Mouse (Mus musculus): ENCODE data around the gene Hadha.

Gene Hadha

DNA sequence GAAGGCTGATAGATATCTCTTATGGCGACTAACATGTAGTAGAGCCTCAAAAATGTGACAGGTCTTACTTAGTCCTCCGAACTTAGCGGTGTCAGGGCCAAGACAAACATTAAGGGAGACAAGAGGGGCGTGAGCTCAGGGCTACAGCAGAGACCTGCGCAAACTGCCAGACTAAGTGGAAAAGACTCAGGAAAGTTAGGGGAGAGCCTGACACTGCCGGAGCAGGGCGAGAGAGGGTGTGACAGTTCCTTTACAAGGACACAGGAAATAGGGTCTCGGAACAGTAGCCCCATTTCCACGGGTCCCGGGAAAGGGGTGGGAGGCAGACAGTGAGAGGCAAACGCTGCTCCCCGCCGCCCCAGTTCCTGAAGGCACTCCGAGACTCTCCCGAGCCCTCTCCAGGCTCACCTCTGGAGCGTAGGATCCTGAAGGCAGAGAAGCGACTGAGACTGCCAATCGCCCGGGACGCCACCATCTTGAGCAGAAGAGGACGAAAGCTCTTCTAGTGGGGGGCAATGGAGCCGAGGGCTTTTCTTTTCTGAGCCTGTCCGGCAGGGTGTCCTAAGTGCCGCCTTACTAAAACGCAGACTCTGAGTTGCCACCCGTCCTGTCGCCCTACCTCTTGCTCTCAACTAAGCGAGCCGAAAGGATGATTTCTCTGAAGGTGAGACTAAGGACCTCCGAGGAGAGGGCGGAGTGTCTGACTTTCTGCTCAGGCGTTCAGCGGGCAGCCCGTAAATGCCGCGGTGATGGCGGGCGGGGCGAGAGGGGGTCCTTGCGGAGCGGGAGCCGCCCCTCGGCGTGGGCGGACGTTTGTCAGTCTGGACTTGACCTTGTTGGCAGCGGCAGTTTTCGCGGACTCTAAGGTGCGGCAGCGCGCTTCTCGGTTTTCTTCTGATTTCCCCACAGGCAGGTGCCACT lies at the start of gene Hadha, which contains the start of gene Hadhb:
Gene Hadha, minus strand, starts transcription at position 689 of the 921 bp plus-strand sequence.
Gene Hadhb, plus strand, starts transcription at position 775 of the 921 bp plus-strand sequence.
- peak; percentile 92 for DNase-seq

DNA sequence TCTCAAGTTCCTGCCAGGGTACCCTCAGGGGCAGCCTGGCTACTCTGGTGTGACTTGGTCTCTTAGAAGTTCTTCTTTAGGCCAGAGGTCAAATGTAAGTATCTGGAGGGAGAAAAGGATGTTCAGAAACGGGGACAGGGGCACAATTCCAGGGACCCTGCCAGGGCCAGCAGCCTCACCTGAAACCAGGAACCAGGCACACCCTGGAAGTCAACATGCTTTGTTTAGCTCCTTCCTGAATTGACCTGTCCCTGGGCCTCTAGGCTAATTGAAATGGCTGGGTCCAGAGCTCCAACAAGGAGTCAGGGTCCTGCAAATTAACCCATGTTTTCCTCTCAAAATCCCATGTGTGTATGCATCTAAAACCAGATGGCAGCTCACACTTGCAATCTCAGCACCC lies 49.5 kb upstream of the Hadha start:
- no peak for DNase-seq

DNA sequence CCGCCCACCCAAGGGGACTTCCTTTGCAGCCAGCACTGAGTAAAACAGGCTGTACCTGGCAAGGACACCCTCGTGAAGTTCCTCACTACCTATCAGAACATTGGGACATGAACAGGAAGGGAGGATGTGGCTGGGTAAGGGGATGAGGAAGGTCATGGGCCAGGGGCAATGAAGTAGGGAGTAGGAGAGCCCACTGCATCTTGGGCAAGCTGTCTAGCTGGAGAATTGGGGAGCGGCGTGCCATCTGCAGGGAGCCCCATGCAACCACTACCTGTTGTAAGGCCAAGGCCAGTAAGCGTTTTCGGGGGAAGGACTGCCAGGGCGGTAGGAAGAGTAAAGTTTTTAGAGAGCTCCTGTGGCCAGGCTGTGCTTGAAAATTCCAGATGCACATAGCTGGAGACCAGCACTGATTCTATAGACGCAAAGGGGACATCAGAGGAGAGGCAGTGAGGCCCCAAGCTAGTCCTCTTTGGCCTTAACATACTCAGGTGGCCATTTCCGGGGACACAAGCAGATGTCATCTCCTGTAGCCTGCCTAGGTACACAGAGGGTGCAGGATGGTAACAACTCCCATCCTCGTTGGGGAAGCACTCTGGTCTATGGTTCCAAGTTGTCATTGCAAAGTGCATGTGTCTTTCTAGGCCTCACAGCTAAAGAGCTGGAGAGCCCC lies 48.4 kb upstream of the Hadha start:
- DNase-seq, result no peak

DNA sequence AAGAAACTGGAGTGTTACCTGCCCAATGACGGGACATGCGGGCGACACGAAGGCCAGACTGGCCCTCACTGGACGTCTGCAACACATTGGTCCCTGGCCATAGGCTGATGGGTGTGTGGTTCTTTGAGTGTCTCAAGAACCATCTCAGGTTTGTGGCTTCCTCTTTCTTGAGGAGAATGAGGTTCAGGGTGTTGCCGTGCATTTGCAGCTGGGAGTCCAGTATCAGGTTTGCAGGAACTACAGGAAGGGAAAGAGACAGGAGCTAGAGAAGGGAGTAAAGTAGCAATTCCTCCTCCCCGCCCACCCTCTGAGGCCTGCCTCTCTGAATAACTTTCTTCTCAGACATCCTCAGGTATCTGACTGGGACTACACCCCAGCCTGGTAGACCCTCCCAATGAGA lies 47.3 kb upstream of the Hadha start:
- DNase-seq, result no peak

DNA sequence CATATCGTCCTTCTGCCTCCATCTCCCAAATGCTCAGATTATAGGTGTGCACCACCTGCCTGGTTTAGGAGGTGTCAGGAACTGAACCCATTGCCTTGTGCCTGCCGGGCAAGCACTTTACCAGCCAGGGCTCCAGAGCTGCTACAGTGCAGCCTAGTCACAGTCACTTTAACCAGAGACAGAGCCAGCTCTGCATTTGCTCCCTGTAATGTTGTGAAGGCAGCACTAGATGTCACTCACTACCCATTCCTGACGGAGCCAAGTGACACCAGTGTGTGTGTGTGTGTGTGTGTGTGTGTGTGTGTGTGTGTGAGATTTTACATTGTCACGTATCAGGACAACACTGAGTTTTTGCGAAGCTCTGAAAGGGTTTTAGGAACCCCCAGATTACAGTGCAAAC lies 46.6 kb upstream of the Hadha start:
- no peak for DNase-seq

DNA sequence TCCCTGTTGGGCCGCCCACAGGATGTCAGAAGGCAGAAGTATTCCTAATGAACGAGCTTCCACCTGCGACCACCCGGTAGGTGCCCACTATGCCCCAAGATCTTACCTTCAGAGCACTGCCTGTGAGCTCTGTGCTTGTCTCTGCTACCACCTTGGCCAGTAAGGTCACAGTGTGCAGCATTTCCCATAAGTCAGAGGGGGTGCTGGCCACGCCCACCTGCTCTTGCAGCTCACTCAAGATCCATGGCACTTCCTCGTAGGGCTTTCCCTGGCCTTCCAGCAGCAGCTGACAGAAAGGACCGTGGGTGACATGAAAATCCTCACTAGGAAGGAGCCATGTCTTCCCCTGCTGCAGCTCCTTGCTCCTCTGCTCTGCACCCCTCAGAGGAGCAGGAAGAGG lies 43.3 kb upstream of the Hadha start:
- no peak for DNase-seq

DNA sequence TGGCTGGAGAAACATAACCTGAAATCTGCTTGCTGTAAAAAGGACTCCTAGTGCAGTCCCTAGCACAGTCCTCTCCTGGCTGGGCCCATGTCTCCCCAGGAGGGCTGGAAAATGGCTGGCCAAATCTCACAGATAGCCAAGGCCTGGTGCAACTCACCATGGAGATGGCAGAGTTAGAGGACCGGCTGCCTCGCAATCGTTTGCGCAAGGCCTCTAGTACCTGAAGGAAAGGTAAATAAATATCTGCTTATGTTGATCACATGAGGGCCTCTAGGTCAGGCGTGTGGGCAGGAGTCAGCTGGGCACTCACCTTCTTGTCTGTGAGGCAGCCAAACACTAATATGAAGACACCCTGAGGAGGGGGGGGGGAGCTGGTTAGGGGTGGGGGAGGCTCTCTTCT lies 40.4 kb upstream of the Hadha start:
- no peak for DNase-seq

DNA sequence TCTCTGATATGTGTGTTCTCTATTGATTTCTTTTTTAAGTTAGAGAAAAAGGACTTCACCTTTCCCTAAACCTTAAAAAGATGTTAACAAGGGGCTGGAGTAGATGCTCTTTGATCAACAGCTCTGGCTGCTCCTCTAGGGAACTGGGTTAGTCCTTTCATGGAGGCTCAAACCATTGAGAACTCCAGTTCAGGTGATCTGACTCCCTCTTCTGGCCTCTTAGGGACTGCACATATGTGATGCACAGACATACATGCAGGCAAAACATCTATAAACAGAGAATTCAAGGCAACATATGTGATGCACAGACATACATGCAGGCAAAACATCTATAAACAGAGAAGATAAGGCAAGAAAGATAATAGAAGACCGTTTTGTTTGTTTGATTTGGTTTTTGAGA lies 37.5 kb upstream of the Hadha start:
- DNase-seq, result no peak

DNA sequence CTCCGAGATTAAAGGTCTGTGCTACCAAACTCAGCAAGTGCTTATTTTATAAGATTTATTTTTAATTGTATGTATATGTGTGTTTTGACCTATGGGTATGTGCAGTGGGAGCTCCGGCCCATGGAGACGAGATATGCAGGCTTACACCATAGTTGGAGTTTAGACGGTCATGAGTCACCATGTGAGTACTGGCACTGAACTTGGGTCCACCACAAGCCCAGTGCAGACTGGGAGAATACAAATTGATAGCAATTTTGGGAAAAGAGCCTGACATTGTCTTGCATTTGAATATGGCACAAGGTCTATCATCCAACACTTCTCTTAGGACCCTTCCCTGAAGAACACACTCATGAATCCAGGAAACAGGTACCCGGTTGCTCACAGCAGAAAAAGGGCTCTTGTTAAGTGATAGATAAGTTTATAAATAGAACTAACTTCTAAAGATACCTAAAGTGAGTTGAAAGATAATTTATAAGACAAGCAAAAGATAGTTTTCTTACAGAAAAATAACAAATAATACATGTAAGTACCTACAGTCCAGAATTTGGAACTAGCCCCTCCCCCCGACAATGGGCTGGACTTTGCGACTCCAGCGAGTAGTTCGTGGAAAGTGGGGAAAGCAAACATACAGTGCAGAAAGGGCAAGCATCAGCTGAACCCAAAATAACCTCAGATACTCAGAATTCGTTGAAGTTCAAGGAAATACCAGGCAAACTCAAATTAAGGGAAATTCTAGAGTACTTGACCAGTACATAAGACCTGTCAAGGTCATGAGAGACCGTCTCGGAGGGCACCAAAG lies 32.9 kb upstream of the Hadha start:
- DNase-seq, result no peak

DNA sequence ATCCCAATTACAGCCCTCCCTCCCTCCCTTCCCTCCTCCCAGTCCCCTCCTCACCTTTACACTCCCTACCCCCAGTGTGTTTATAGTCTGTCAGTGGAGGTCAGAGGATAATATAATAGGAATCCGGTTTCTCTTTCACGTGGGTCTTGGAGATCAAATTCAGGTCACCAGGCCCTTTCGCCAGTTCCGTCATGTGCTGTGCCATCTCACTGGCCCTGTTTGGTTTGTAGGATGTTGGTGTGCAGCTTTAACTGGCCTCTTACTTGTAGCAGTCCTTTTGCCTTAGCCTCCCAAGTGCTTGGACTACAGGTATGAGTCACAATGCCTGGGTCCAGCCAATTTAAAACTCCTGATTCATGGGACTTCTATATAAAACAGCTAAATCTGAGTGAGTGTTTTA lies 20.8 kb upstream of the Hadha start:
- no peak for DNase-seq

DNA sequence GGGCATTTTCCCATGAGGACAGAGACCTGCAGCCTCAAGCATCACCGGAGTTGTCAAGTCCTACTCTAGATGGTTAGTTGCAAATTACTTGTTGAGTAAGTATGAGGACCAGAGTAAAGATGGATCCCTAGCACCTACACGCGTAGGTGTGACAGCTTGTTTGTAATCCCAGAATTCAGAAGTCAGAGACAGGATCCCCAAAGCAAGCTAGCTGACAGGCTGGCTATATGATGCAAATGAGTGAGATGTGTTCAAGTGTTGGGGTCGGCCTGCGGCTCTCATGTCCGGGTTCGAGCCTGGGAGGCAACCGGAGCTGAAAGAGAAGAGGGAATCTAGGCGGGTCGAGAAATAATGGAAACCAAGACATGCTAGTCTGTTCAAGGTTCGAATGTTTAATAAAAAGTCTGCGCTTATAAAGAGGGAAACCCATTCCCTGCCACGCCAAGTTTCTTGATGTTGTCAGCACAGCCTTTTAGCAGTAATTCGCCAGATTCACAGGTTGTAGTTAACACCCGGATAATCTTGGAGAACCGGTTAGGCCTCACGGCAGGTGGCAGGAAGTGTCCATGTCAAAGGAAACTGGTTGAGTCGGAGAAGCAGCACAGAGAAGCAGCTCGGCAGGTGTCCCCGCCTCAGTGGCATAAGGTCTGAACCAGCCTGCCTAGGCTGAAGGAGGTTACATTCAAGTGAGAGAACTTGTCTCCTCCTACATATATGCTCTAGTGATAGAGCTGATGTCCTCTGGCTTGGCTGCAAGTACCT lies 18.1 kb upstream of the Hadha start:
- no peak for DNase-seq

DNA sequence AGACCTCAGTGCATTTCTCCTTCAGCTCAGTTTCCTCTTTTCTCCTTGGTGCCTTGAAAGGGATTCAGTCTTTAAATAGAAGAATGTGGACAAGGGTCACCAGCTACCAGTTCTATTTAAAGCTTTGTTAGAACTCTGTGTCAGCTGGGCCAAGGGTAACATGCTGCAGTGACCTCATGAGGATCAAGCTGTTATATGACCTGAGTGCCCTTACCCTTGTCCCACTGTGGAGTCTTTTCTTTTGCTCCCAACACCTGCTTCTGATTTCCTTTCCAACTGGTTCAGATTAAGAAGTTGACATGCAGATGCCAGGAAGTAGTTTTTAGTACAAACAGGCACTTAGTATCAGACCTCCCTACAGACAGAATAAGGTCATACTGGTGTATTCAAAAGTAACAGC lies 17.2 kb upstream of the Hadha start:
- DNase-seq, result no peak

DNA sequence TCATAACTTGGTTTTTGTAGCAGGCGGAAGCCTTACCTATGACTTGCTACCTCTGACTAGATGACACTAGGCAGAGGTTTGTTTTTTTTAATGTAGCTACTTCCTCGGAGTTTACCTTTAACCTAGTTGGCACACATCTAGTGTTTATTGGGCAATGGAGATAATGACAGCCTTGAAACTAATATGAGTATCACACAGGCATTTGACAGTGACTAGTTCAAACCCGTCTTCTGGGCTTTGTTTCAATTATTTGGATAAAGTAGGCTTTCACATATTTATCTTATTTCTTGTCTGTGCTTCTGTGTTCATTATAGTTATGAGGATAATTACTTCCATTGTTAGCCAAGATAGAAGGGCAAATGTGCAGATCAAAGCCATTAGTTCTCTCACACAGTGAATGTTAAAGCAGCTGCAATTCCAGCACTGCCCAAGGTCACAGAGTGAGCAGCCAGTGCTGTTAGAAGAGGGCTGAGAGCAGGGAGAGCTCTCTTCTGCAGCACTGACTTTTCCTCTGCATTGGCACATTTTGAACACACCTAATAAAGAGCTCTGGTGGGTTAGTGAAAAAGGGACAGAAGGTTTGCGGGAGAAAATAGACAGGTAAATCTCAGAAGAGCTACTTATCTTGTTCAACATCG lies 15.5 kb upstream of the Hadha start:
- no peak for DNase-seq

DNA sequence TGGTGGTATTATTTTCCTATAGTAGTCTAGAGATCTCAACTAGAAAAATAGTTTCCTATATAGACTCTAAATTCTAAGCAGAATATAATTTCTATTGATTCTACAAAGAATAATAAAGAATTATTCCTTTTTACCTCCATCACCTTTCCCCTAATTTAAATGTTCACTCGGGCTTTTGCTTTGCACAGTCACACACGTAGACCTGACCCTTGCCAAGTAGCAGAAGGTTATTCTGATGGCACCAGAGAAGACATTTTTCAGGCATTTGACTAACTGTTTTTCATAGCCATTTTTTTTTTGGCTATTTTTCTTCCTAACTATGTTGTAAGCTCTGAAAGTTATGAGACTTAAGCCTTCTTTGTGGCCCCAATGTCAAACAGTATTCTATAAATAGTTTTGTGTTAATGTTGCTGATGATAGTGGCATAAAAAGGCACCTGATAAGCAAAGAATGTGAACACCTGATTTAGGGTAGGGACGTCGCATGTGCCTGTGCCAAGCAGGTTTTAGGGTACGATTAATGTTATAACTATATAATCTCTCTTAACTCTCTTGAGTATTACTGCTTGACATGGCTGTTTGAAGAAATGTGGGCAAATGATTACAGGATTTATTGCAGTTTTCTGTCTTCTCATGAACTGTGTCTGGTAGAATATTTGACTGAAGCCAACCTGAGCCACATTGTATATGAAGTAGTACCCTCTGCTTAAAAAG lies 10.4 kb upstream of the Hadha start:
- no peak for DNase-seq

DNA sequence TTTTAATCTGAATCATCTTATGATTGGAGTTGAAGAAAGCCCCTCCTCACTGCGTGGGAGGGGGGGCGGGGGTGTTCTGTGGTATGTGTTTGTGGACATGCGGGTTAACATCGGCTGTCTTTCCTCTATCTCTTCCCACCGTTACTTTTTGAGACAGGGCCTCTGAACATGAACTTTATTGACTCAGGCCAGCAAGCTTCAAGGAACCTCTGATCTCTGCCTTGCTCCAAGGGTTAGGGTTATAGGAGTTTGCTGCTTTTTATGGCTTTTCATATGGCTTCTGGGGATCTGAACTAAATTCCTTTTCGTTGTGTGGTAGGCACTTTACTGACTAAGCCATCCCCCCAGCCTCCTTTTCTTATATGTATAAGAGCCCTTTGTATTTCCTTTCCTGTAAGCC lies 7.4 kb upstream of the Hadha start:
- no peak for DNase-seq

DNA sequence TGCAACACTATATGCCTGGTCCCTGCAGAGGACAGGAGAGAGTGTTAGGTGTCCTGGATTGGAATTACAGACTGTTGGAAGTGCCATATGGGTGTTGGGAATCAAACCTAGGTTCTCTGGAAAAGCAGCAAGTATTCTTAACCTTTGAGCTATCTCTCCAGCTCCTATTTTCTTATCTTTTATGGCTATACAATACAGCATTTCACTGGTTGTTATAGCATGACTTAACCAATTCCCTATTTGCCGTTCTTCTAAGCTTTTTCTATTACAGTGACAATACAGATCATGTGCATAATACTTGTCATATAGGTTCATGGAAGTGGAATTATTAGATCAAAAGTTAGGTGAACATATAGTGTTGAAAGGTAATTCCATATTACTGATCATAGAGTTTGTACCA lies 6.9 kb upstream of the Hadha start:
- no peak for DNase-seq

DNA sequence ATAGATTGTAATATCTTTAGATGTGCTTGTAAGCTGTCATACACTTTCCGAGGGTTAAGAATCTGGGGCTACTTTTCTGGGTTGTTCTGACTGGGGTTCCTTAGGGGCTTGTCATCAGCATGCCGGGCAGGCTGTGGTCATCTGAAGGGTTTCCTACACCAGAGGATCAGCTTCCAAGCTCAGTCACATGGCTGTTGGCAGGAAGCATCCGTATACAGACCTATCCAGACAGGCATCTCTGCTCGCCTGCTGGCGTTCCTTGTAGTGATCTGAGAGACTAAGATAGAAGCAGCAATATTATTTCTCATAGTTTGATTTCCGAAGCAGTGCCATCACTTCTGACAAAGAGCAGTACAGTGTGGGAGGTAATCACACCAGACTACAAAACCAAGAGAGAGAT lies 4.6 kb upstream of the Hadha start:
- DNase-seq, result no peak

DNA sequence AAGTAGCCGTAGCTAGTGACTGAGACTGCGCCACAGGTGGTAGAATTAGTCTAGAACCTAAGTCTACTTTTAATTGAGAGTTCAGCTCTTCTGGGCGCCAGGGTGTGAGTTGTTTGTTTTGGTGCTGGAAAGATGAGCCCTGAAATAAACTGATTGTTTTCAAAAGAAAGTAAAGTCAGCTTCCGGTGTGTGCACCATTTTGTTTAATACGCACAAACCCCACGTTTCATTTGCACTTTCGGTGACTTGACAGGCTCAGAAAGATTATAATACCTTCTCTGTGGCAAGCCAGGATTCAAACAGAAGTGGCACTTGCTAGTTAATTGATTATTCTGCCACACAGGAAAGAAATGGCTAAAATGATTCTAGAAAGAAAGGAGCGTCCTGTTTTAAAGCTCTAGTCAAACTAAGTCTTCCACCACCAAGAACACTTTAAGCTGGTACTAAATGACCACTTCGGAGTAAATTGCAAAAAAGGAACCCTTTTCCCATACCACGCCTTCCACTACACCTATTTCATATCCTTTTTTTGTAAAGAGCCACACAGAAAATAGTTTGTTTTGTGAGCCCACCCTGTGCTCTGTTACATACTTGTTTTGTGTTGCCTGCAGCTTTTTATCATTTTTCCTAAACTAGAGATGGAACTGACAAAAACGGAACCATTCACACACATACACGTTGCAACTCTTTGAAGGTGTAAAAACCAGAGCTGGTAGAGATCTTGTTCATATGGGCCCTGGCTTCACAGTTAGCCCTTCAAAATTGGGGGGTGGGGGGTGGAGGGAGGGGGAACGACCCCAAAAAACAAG lies 1.1 kb upstream of the Hadha start:
- no peak for DNase-seq

DNA sequence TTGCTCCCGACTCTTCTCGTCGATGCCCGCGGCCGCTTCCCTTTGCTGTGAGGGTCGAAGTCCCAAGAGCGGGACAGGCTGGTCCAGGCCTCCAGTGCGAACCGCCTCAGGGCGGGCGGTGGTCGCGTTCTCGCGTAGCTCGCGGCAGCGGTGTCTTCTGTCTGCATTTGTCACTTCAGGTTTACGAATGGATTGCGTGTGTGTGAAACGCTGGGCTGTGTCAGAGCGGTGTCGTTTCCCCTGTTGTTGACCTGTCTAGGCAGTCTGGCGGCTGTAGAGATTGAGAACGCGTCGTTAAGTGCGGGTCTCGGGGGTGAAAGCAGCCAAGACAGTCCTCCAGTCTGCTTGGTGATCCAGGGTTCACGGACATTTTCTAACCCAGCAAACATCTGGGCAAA lies 432 bp upstream of the Hadha start:
- no peak for DNase-seq

DNA sequence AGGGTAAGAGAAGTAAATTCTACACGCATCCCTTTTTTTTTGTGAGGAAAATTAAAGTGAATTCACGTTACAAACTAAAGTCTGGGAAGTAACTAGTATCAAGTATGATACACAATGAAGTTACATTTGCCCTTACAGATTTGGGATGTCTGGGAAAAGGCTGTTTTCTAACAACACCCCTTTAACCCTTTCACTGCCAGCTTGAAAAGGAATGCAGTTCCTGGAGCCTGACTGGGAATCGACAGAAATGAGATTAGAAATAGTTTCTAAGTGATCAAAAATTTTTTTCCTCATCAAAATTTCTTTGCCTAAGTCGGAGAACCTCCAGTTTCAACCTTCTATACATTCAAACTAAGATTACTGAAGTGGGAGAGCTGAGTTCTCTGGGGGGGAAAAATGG lies 949 bp downstream of the Hadha start:
- DNase-seq, result no peak

DNA sequence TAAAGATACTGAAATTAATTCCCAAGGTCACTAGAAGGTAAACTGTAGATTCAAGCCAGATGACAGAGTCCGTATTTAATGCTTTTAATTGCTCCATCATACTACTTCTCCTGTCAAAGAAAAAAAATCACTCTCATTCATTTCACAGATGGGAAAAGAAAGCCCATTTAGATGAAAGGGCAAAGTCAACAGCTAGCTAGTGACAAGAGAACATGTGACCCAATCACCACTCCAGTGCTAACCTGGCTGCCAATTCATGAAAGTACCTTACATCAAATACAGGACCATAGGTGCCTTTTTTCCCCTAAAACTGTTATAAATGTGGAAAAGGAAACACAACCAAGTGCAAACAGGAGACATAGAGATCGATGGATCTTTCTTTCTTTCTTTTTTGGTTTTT lies 1.7 kb downstream of the Hadha start:
- no peak for DNase-seq

Measured in cerebellum, adult 11 months (tissue).